Mouse (Mus musculus): Measurements from ENCODE around the gene Slc38a1. TPM values are rescaled to one million over a fixed set of nuclear protein-coding genes. Genes with fewer than 3 reads are reported as not detected.
A peak's percentile ranks its signal among the peaks of the same experiment; 100 is the strongest.

Slc38a1 gene
- polyA plus RNA-seq, 1 experiment from 2014 or later, result 62.0 TPM

- H3K27me3 ChIP-seq, result no peaks in the 10 kb centered on the region
- H3K36me3 ChIP-seq, result peaks cover 23% of the 10 kb centered on the region
- peaks cover 11% of the 10 kb centered on the region; the same call in 1 of the 2 replicates for H3K4me1 ChIP-seq
- no peak overlapping the region for H3K9ac ChIP-seq
- ATAC-seq (ENCODE audit: borderline replicate concordance, extremely low read depth, low FRiP score, low TSS enrichment), result 0 out of 2 replicates have a peak, but pooled peaks have one; percentile 37
- H3K4me3 ChIP-seq, result no peak overlapping the region
- WGBS, result 29% methylated on average over 11 of the region's 11 CpGs
- peak overlapping the region; percentile 34; the same call in 1 of the 2 replicates for H3K4me2 ChIP-seq
- no peaks in the 10 kb centered on the region for H3K9me3 ChIP-seq
- H3K27ac ChIP-seq, result peak overlapping the region; percentile 25; the same call in 1 of the 2 replicates
These were observed 41.6 kb upstream of the Slc38a1 start for GRCm38 (mm10) chr15:96684132-96684830.

DNA sequence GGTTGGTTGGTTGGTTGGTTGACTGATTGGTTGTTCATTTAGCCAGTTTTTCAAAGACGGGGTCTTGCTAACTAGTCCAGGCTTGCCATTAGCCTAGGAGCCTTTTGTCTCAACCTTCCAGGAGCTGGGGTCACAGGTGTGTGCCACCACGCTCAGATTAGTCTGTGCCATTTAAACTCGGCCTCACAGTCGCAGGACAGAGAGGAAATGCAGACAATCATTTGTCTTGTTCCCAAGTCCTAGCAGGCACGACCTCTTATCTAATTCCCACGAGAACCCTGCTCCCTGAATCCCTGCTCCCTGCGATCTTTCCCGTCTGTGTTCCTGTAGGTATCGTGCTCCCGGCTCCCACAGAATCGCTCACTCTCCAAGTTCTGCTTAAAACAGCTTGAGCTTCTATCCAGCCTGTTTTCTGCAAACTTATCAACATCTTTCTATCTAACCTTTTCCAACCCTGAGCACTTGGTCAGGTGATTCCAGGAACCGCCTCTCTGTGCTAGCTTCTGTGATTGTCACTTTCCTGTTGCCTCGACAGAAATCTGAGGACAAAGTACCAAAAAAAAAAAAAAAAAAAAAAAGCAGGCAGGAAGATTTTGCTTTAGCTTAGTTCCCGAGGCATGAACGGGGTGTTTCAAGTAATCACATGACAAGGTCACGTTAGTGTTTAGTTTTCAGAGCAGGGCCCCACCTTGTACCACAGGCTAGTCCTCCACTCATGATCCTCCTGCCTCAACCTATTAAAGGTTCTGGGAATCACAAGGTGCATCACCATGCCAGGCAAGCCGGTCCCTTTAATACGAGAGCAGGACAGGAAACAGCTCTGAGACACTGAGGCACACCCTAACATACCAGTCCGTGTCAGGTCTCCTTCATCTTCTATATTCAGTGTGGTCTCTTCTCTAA, 36.4 kb upstream of the Slc38a1 start:
- Histone ChIP-seq H3K9ac (no peak overlapping the region), H3K4me2 (no peak overlapping the region), H3K4me3 (no peak overlapping the region), H3K27me3 (no peaks in the 10 kb centered on the region), H3K27ac (no peak overlapping the region), H3K4me1 (peaks cover 12% of the 10 kb centered on the region; the same call in 1 of the 2 replicates), H3K36me3 (no peaks in the 10 kb centered on the region), H3K9me3 (no peaks in the 10 kb centered on the region)
- 42% methylated on average over 19 of the region's 19 CpGs for whole genome bisulfite sequencing
- ATAC-seq (ENCODE audit: borderline replicate concordance, extremely low read depth, low FRiP score, low TSS enrichment), result no peak

- ATAC-seq (ENCODE audit: borderline replicate concordance, extremely low read depth, low FRiP score, low TSS enrichment), result peak; percentile 82
- Histone ChIP-seq H3K9ac (no peak overlapping the region), H3K27me3 (no peaks in the 10 kb centered on the region), H3K4me1 (peaks cover 12% of the 10 kb centered on the region; the same call in 1 of the 2 replicates), H3K4me3 (no peak overlapping the region), H3K27ac (peak overlapping the region; percentile 69), H3K9me3 (no peaks in the 10 kb centered on the region), H3K36me3 (no peaks in the 10 kb centered on the region), H3K4me2 (peak overlapping the region; percentile 20)
- 25% methylated on average over 10 of the region's 10 CpGs for WGBS
These were observed 33.8 kb upstream of the Slc38a1 start for GRCm38 (mm10) chr15:96676518-96676917.

GRCm38 (mm10) chr15:96675744-96676143, 33.0 kb upstream of the Slc38a1 start:
- no peak for ATAC-seq (ENCODE audit: borderline replicate concordance, extremely low read depth, low FRiP score, low TSS enrichment)
- H3K4me1 ChIP-seq, result peaks cover 12% of the 10 kb centered on the region; the same call in 1 of the 2 replicates

DNA sequence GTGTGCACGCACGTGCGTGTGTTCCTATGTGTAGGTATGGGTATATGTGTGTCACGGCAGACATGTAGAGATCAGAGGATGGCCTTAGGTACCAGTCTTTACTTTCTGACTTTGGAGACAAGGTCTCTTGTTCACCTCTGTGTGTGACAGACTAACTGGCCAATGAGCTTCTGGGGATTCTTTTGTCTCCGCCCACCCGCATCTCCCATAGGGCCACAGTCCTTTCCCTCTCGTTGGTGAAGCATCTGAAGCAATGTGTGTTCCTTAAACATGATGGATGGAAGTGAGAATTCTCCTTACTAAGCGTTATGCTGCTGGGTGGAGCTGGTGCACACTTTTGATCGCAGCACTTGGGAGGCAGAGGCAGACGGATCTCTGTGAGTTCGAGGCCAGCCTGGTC, 32.3 kb upstream of the Slc38a1 start:
- Histone ChIP-seq H3K4me2 (no peak overlapping the region), H3K27me3 (no peaks in the 10 kb centered on the region), H3K9ac (no peak overlapping the region), H3K9me3 (no peaks in the 10 kb centered on the region), H3K4me1 (peaks cover 12% of the 10 kb centered on the region; the same call in 1 of the 2 replicates), H3K27ac (no peak overlapping the region), H3K36me3 (no peaks in the 10 kb centered on the region), H3K4me3 (no peak overlapping the region)
- WGBS, result 82% methylated on average over 11 of the region's 11 CpGs
- ATAC-seq (ENCODE audit: borderline replicate concordance, extremely low read depth, low FRiP score, low TSS enrichment), result no peak

More at GRCm38 (mm10) chr15:96675744-96676143, 33.0 kb upstream of the Slc38a1 start:
- Histone ChIP-seq H3K27me3 (no peaks in the 10 kb centered on the region), H3K4me2 (peak overlapping the region; percentile 7; the same call in 1 of the 2 replicates), H3K36me3 (no peaks in the 10 kb centered on the region), H3K9me3 (no peaks in the 10 kb centered on the region), H3K27ac (peak overlapping the region; percentile 69), H3K4me3 (no peak overlapping the region), H3K9ac (no peak overlapping the region)
- WGBS, result 57% methylated on average over 15 of the region's 15 CpGs

DNA sequence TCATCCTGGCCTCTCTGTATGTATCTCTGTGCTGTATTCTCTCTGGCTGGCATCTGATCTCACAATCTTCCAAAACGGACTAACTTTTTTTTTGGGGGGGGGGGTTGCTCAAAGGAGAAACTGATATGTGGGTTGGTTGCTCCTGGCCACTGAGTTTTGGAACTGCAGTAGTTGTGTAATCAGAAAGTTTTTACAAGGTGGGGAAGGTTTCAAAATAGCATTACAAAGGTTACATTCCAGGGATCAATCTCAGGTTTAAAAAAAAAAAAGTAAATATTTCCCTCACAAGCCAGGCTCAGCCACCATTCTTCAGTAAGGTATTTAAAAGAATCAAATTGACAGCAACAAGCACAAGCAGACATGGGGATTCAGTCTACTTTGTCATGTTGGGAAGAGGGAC, 31.4 kb upstream of the Slc38a1 start:
- Histone ChIP-seq H3K4me3 (no peak overlapping the region), H3K9ac (no peak overlapping the region), H3K27ac (no peak overlapping the region), H3K9me3 (no peaks in the 10 kb centered on the region), H3K36me3 (no peaks in the 10 kb centered on the region), H3K27me3 (no peaks in the 10 kb centered on the region), H3K4me2 (no peak overlapping the region), H3K4me1 (peaks cover 12% of the 10 kb centered on the region; the same call in 1 of the 2 replicates)
- ATAC-seq (ENCODE audit: borderline replicate concordance, extremely low read depth, low FRiP score, low TSS enrichment), result no peak
- WGBS, result 27% methylated on average over 1 of the region's 1 CpGs

- WGBS, result 75% methylated on average over 6 of the region's 6 CpGs
- no peak for ATAC-seq (ENCODE audit: borderline replicate concordance, extremely low read depth, low FRiP score, low TSS enrichment)
- no peaks in the 10 kb centered on the region for H3K9me3 ChIP-seq
These were observed 27.0 kb upstream of the Slc38a1 start for GRCm38 (mm10) chr15:96669721-96670120.

GRCm38 (mm10) chr15:96666663-96667062, 23.9 kb upstream of the Slc38a1 start:
- H3K4me3 ChIP-seq, result 0 out of 2 replicates have a peak overlapping the region, but pooled peaks have one; percentile 10
- H3K36me3 ChIP-seq, result no peaks in the 10 kb centered on the region
- H3K9me3 ChIP-seq, result no peaks in the 10 kb centered on the region
- 2% methylated on average over 7 of the region's 7 CpGs for WGBS
- no peak overlapping the region for H3K27ac ChIP-seq
- no peaks in the 10 kb centered on the region for H3K27me3 ChIP-seq
- peaks cover 5% of the 10 kb centered on the region; the same call in 1 of the 2 replicates for H3K4me1 ChIP-seq
- H3K9ac ChIP-seq, result no peak overlapping the region
- no peak for ATAC-seq (ENCODE audit: borderline replicate concordance, extremely low read depth, low FRiP score, low TSS enrichment)
- H3K4me2 ChIP-seq, result peak overlapping the region; percentile 49

More at GRCm38 (mm10) chr15:96669721-96670120, 27.0 kb upstream of the Slc38a1 start:
- H3K36me3 ChIP-seq, result no peaks in the 10 kb centered on the region
- H3K4me2 ChIP-seq, result no peak overlapping the region
- H3K4me1 ChIP-seq, result peaks cover 5% of the 10 kb centered on the region; the same call in 1 of the 2 replicates
- no peak overlapping the region for H3K27ac ChIP-seq
- H3K4me3 ChIP-seq, result no peak overlapping the region
- no peaks in the 10 kb centered on the region for H3K27me3 ChIP-seq
- H3K9ac ChIP-seq, result no peak overlapping the region

DNA sequence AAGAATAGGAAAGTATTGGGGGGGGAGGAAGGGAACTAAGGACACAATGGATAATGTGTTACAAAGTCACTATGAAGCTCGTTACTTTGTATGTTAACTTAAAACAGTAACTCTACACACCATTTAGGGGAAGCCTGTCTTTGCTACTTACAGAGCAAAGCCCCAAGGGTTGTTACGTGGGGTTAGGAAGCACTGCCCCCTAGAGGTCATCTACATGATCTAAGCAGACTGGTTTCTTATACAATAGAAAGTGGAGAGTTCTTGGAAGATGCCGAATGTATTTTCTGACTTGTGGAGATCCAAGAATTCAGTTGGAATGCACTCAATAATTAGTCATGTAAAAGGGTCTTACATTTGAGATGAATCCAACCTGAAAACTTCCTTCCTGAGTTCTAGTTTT, 23.2 kb upstream of the Slc38a1 start:
- Histone ChIP-seq H3K36me3 (no peaks in the 10 kb centered on the region), H3K9ac (no peak overlapping the region), H3K27me3 (no peaks in the 10 kb centered on the region), H3K9me3 (no peaks in the 10 kb centered on the region), H3K4me2 (peak overlapping the region; percentile 49), H3K4me1 (peaks cover 5% of the 10 kb centered on the region; the same call in 1 of the 2 replicates), H3K27ac (no peak overlapping the region), H3K4me3 (no peak overlapping the region)
- 0 out of 2 replicates have a peak, but pooled peaks have one; percentile 74 for ATAC-seq (ENCODE audit: borderline replicate concordance, extremely low read depth, low FRiP score, low TSS enrichment)
- WGBS, result 6% methylated on average over 3 of the region's 3 CpGs

GRCm38 (mm10) chr15:96660590-96661141, 18.0 kb upstream of the Slc38a1 start:
- no peaks in the 10 kb centered on the region for H3K36me3 ChIP-seq
- no peak for ATAC-seq (ENCODE audit: borderline replicate concordance, extremely low read depth, low FRiP score, low TSS enrichment)
- H3K4me1 ChIP-seq, result peaks cover 6% of the 10 kb centered on the region; the same call in 1 of the 2 replicates
- H3K9me3 ChIP-seq, result no peaks in the 10 kb centered on the region
- H3K4me3 ChIP-seq, result no peak overlapping the region
- H3K9ac ChIP-seq, result no peak overlapping the region
- 34% methylated on average over 13 of the region's 13 CpGs for WGBS
- no peak overlapping the region for H3K4me2 ChIP-seq
- no peak overlapping the region for H3K27ac ChIP-seq
- no peaks in the 10 kb centered on the region for H3K27me3 ChIP-seq

DNA sequence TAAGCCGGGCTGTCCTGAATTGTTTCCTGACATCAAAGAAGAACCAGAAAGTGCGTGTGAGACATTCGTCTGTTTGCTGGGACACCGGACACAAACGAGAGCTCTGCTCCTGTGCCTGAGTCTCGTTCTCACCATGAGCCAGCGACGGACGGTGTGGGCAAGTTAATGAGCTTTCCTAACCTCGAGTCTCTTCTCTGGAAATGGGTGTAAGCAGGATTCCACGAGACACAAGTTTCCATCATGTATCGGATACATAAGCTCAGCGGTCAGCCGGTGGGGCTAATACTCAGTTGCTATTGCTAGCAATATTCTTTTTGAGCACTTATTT, 15.5 kb upstream of the Slc38a1 start:
- H3K4me1 ChIP-seq, result peaks cover 9% of the 10 kb centered on the region; the same call in 1 of the 2 replicates
- H3K9me3 ChIP-seq, result no peaks in the 10 kb centered on the region
- H3K4me2 ChIP-seq, result no peak overlapping the region
- H3K27me3 ChIP-seq, result no peaks in the 10 kb centered on the region
- ATAC-seq (ENCODE audit: borderline replicate concordance, extremely low read depth, low FRiP score, low TSS enrichment), result no peak
- no peak overlapping the region for H3K9ac ChIP-seq
- 46% methylated on average over 14 of the region's 14 CpGs for WGBS
- H3K36me3 ChIP-seq, result no peaks in the 10 kb centered on the region
- no peak overlapping the region for H3K27ac ChIP-seq
- no peak overlapping the region for H3K4me3 ChIP-seq

Measured in lung, embryonic 15.5 days (tissue).